Comparison of ENCODE assay signal across 35 mouse cellular contexts in the genomic region with DNA sequence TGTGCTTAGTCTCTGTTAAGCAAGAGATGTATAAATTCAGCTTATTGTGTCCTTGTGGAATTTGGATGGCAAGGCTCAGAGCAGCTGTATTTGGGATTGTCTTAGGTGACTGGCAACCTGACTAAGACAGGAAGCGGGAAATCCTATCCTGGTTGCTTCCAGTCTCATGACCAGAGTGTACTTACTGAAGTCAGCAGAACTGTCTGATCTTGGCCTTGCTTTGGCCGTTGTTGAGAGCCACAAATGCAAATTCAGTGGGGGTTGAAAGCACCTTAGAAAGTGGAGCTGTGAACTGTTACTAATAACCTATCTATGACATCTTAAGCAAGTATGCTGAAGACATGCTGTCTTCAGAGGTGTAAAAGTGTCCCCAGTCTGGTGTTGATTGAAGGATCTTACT.
"Had no signal": no experiment of that assay in that cellular context is flagged by ENCODE, and none has a peak within 500 bp of the region (broad histone marks: within the 10 kb centered on the region; RNA-seq: fewer than 3 reads in every experiment).

No protein-coding gene starts in this region.

- H3K9ac ChIP-seq: heart, embryonic 12.5 days; heart, embryonic 13.5 days; heart, embryonic 15.5 days; hindbrain, embryonic 12.5 days; hindbrain, embryonic 13.5 days; hindbrain, embryonic 14.5 days; hindbrain, embryonic 15.5 days; intestine, embryonic 15.5 days; kidney, embryonic 15.5 days had no signal

- H3K4me3 ChIP-seq: heart, embryonic 10.5 days; heart, embryonic 12.5 days; heart, embryonic 13.5 days; heart, embryonic 15.5 days; hindbrain, embryonic 10.5 days; hindbrain, embryonic 12.5 days; hindbrain, embryonic 13.5 days; hindbrain, embryonic 15.5 days; intestine, embryonic 15.5 days; kidney, embryonic 15.5 days; layer of hippocampus, adult 2 months had no signal

- H3K36me3 ChIP-seq: heart, embryonic 15.5 days; hindbrain, embryonic 15.5 days; intestine, embryonic 15.5 days had no signal

- H3K4me1 ChIP-seq: heart, embryonic 15.5 days; hindbrain, embryonic 10.5 days; hindbrain, embryonic 12.5 days; hindbrain, embryonic 13.5 days; hindbrain, embryonic 15.5 days; kidney, embryonic 15.5 days had no signal

- H3K27ac ChIP-seq: heart, embryonic 10.5 days; heart, embryonic 13.5 days; heart, embryonic 15.5 days; hindbrain, embryonic 10.5 days; hindbrain, embryonic 12.5 days; hindbrain, embryonic 13.5 days; hindbrain, embryonic 14.5 days; hindbrain, embryonic 15.5 days; hindbrain, postnatal 0 days; intestine, embryonic 15.5 days; kidney, embryonic 15.5 days; kidney, postnatal 0 days had no signal

- ATAC-seq: hindbrain, embryonic 16.5 days; hindbrain, postnatal 0 days; inflammation-experienced regulatory T-cells, adult 6 months; intestine, embryonic 15.5 days; intestine, embryonic 16.5 days; intestine, postnatal 0 days had no signal

- DNase-seq: heart, postnatal 10 days; heart, postnatal 14 days; heart, postnatal 36 days; heart, postnatal 4 days; kidney, adult 11 months; kidney, adult 18-20 months; kidney, adult 2 months; kidney, adult 8-10 months; kidney, adult 9 months; kidney, postnatal 10 days; kidney, postnatal 14 days; kidney, postnatal 25 days; kidney, postnatal 36 days; kidney, postnatal 4 days; layer of hippocampus, adult 9-11 months; layer of hippocampus, postnatal 36 days had no signal

- H3K4me2 ChIP-seq: heart, embryonic 11.5 days; heart, embryonic 12.5 days; heart, embryonic 13.5 days; heart, embryonic 15.5 days; hindbrain, embryonic 12.5 days; hindbrain, embryonic 13.5 days; hindbrain, embryonic 14.5 days; hindbrain, embryonic 15.5 days; intestine, embryonic 15.5 days; kidney, embryonic 15.5 days had no signal

- H3K9me3 ChIP-seq: heart, embryonic 10.5 days; heart, embryonic 12.5 days; heart, embryonic 13.5 days; heart, embryonic 15.5 days; hindbrain, embryonic 12.5 days; hindbrain, embryonic 13.5 days; hindbrain, embryonic 15.5 days; intestine, embryonic 15.5 days; kidney, embryonic 15.5 days had no signal

- H3K27me3 ChIP-seq: heart, embryonic 12.5 days; heart, embryonic 13.5 days; heart, embryonic 15.5 days; hindbrain, embryonic 12.5 days; hindbrain, embryonic 15.5 days; intestine, embryonic 15.5 days; kidney, embryonic 15.5 days had no signal
